Mouse (Mus musculus) midbrain, embryonic 11.5 days (tissue): ENCODE measurements around the gene Vinac1. TPM values are rescaled to one million over a fixed set of nuclear protein-coding genes. Genes with fewer than 3 reads are reported as not detected.
"Not testable (repeated sequence)": the region's sequence is repeated elsewhere in the genome, so short reads cannot be mapped to it uniquely, and the experiment has no call there.

Experiments
- ATAC-seq: fragments of 200-750 bp; cut with Nextera tagmentation; 2 replicates; pipeline ENCODE4 v1.8.0; 2017; ENCODE audit warnings: moderate TSS enrichment, moderate library complexity; ENCODE audit not compliant: low FRiP score
- DNase-seq: peaks from one replicate; pipeline ENCODE4 v3.0.0; 2015; ENCODE audit warnings: low spot score; ENCODE audit errors: missing footprints
- H3K27ac ChIP-seq: fragments of 300-500 bp; sonication (generic); 2 replicates; pipeline ENCODE4 v1.5.1; 2014; ENCODE audit warnings: low read depth, low read length
- H3K27me3 ChIP-seq: fragments of 300-500 bp; sonication (generic); 2 replicates; pipeline ENCODE4 v1.6.1; 2014; ENCODE audit warnings: mild to moderate bottlenecking, low read length, moderate library complexity, mixed read lengths; ENCODE audit not compliant: control insufficient read depth, insufficient read depth
- H3K36me3 ChIP-seq: fragments of 300-500 bp; sonication (generic); 2 replicates; pipeline ENCODE4 v1.6.1; 2014; ENCODE audit warnings: mild to moderate bottlenecking, low read length, moderate library complexity, mixed read lengths; ENCODE audit not compliant: control insufficient read depth, insufficient read depth
- H3K4me1 ChIP-seq: fragments of 300-500 bp; sonication (generic); 2 replicates; pipeline ENCODE4 v1.6.1; 2014; ENCODE audit warnings: low read length; ENCODE audit not compliant: control insufficient read depth, insufficient read depth
- H3K4me2 ChIP-seq: fragments of 300-500 bp; sonication (generic); 2 replicates; pipeline ENCODE4 v1.6.1; 2014; ENCODE audit warnings: mild to moderate bottlenecking, moderate library complexity
- H3K4me3 ChIP-seq: fragments of 300-500 bp; sonication (generic); 2 replicates; pipeline ENCODE4 v1.5.1; 2014; ENCODE audit warnings: low read depth, low read length
- H3K9ac ChIP-seq: fragments of 300-500 bp; sonication (generic); 2 replicates; pipeline ENCODE4 v1.6.1; 2014; ENCODE audit warnings: low read length
- H3K9me3 ChIP-seq: fragments of 300-500 bp; sonication (generic); 2 replicates; pipeline ENCODE4 v1.6.1; 2016; ENCODE audit warnings: low read length; ENCODE audit not compliant: control insufficient read depth
- WGBS: fragments of 180-500 bp; shearing (Covaris S2); extraction: QIAGEN DNeasy Blood & Tissue Kit; methylation state at CpG from one replicate; pipeline ENCODE4 v1.1.7; 2014; 5-methylcytosine and 5-hydroxymethylcytosine counted together
- polyA plus RNA-seq: library from polyadenylated mRNA; unstranded; fragments of >200 nt; fragmentation: Nextera tagmentation; extraction: Ambion mirVana; gene quantifications from 2 replicates; pipeline ENCODE4 v1.2.1, GENCODE M21; 2014

Gene Vinac1
- polyA plus RNA-seq, 1 experiment from 2014 or later: 0.08 TPM

DNA sequence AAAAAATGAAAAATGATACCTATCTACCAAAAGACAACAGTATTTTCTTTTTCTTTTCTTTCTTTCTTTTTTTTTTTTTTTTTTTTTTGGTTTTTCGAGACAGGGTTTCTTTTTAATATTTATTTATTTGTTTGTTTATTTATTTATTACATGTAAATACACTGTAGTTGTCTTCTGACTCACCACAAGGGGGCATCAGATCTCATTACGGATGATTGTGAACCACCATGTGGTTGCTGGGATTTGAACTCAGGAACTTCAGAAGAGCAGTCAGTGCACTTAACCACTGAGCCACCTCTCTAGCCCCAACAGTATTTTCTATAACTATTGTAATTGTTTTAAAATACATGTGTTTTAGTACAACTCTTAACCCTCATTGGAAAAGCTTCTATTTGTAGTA lies 39.1 kb downstream of the Vinac1 start:
- DNase-seq: not testable (repeated sequence)
- WGBS: 84% methylated on average over 2 of the region's 2 CpGs

DNA sequence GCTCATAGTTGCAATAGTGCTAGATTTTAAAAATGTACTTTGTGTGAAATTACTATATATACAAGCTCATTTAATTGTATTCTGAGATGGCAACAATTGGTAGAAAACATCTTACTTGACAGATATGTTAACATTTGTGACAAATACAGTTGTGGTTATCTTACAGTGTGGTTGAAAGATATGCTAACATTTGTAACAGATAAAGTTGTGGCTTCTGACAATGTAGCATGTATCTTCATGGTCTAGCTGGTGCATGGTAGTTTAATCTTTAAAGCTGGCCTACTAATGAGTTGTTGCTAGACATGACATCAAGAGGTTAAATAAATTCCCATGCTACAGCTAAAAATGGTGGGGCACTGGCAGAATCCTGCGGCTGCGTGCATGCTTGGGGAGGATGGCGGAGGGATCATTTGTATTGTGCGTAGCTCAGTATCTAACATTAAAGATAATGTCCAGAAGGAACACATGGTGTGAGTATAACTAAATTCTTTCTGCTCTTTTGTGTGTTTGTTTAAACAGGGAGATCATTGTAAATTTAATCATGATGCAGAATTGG lies 41.7 kb downstream of the Vinac1 start:
- H3K4me3 ChIP-seq: no peak overlapping the region
- ATAC-seq (no peak), DNase-seq (no peak)
- no peaks in the 10 kb centered on the region for H3K36me3 ChIP-seq
- no peak overlapping the region for H3K9ac ChIP-seq
- WGBS: 79% methylated on average over 4 of the region's 4 CpGs
- H3K9me3 ChIP-seq: no peaks in the 10 kb centered on the region
- H3K4me1 ChIP-seq: no peaks in the 10 kb centered on the region
- H3K27me3 ChIP-seq: no peaks in the 10 kb centered on the region
- H3K4me2 ChIP-seq: no peak overlapping the region
- H3K27ac ChIP-seq: no peak overlapping the region

More for the DNA sequence above, 39.1 kb downstream of the Vinac1 start:
- not testable (repeated sequence) for H3K27me3 ChIP-seq, H3K36me3 ChIP-seq, H3K4me3 ChIP-seq, H3K9ac ChIP-seq, H3K9me3 ChIP-seq, H3K4me1 ChIP-seq, ATAC-seq, H3K27ac ChIP-seq, H3K4me2 ChIP-seq

DNA sequence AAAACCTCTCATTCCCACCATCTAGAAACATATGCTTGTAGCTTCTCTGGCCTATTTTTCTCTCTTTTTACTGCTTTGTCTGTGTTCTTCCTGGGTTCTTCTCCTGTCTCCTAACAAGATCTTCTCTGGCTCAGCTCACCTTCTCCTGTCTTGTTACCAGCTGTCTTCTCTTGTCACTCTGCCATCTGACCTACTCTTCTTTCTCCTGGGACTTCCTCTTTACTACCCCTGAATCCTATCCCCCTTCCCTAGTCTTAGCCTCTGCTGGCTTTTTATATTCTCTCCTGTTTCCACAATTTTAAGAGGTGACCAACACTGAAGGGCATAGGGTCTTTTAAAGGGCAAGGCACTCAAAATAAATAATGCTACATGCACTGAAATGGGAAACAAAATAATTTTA lies 43.1 kb downstream of the Vinac1 start:
- no peak overlapping the region for H3K9ac ChIP-seq
- ATAC-seq: no peak
- no peak overlapping the region for H3K4me3 ChIP-seq
- no peaks in the 10 kb centered on the region for H3K27me3 ChIP-seq
- no peak overlapping the region for H3K4me2 ChIP-seq
- H3K9me3 ChIP-seq: no peaks in the 10 kb centered on the region
- no peak overlapping the region for H3K27ac ChIP-seq
- DNase-seq: no peak
- H3K4me1 ChIP-seq: no peaks in the 10 kb centered on the region
- no peaks in the 10 kb centered on the region for H3K36me3 ChIP-seq

DNA sequence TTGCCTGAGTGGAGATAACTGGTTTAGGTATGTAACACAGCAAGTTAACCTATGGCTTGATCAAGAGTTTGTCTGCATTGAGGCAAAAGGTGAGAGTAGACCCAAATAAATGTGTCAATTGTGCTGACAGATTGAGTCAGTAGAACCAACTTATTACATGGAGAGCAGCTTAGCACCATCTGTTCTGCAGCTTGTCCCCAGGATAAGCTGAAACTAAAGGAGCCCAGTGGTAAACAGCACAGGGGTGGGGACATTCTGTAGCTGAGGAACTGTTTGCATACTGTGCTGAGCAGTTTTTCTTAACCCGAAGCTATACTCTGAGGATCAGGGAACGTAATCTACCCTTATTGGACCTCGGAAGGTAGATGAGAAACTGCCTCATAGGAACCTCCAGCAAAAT lies 63.2 kb downstream of the Vinac1 start:
- ATAC-seq (no peak), DNase-seq (no peak)
- H3K27me3 ChIP-seq: no peaks in the 10 kb centered on the region
- no peaks in the 10 kb centered on the region for H3K36me3 ChIP-seq
- no peak overlapping the region for H3K4me3 ChIP-seq
- H3K4me1 ChIP-seq: no peaks in the 10 kb centered on the region
- no peak overlapping the region for H3K4me2 ChIP-seq
- no peak overlapping the region for H3K9ac ChIP-seq
- 89% methylated on average over 3 of the region's 3 CpGs for WGBS
- H3K9me3 ChIP-seq: no peaks in the 10 kb centered on the region
- H3K27ac ChIP-seq: no peak overlapping the region

DNA sequence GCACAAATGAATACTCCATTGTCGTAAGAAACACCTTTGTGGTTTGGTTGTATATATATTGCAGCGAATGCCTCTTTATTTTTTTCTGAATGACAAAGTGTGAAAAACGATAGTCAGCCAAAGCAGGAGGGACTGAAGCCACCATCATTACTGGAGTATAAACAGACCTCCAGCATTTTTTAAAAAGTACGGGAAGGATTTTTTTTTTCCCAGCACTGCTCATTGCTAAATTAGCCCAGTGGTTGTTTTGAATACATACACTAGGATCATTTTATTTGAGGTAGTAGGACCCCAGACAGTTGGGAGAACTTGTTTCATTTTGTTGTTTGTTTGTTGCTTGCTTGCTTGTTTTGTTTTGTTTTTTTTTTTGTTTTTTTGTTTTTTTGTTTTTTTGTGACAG lies 72.4 kb downstream of the Vinac1 start:
- WGBS: 85% methylated on average over 4 of the region's 4 CpGs
- no peaks in the 10 kb centered on the region for H3K4me1 ChIP-seq

More for the DNA sequence above, 72.4 kb downstream of the Vinac1 start:
- Histone ChIP-seq H3K9me3 (no peaks in the 10 kb centered on the region), H3K27me3 (no peaks in the 10 kb centered on the region), H3K27ac (no peak overlapping the region), H3K36me3 (no peaks in the 10 kb centered on the region), H3K4me2 (no peak overlapping the region), H3K9ac (no peak overlapping the region), H3K4me3 (no peak overlapping the region)
- ATAC-seq: no peak
- peak; percentile 37 for DNase-seq

Other genes with a start within 250 kb of the Vinac1 start
- gene Tmem87b, start 230.1 kb downstream of the Vinac1 start, polyA plus RNA-seq: 21.7 and 24.1 TPM in 2 replicates
- 2.2 and 2.4 TPM in 2 replicates for gene Fbln7, start 185.2 kb downstream of the Vinac1 start, polyA plus RNA-seq
- 8.3 and 8.5 TPM in 2 replicates for gene Zc3h8, start 104.1 kb downstream of the Vinac1 start, polyA plus RNA-seq
- 2.3 and 2.7 TPM in 2 replicates for gene Zc3h6, start 80.8 kb downstream of the Vinac1 start, polyA plus RNA-seq
- 20.3 and 22.1 TPM in 2 replicates for gene Gm10762, start 80.4 kb downstream of the Vinac1 start, polyA plus RNA-seq
- 10.2 and 11.5 TPM in 2 replicates for gene Ttl, start 17.8 kb upstream of the Vinac1 start, polyA plus RNA-seq
- gene Polr1b, start 52.8 kb upstream of the Vinac1 start, polyA plus RNA-seq: 16.0 and 18.4 TPM in 2 replicates
- 26.2 and 27.2 TPM in 2 replicates for gene Chchd5, start 81.5 kb upstream of the Vinac1 start, polyA plus RNA-seq
- gene Slc20a1, start 150.6 kb upstream of the Vinac1 start, polyA plus RNA-seq: 53.3 and 62.5 TPM in 2 replicates
- gene Ckap2l, start 249.0 kb upstream of the Vinac1 start, polyA plus RNA-seq: 92.0 and 96.9 TPM in 2 replicates